Mouse (Mus musculus) liver (tissue): Measurements from ENCODE around the gene Cd37.
"Not testable (repeated sequence)": the region's sequence is repeated elsewhere in the genome, so short reads cannot be mapped to it uniquely, and the experiment has no call there.

Source experiments
- DNase-seq: peaks from one replicate; pipeline ENCODE4 v3.0.0-alpha.2; 2020; ENCODE audit warnings: mixed read lengths

Cd37 gene

DNA sequence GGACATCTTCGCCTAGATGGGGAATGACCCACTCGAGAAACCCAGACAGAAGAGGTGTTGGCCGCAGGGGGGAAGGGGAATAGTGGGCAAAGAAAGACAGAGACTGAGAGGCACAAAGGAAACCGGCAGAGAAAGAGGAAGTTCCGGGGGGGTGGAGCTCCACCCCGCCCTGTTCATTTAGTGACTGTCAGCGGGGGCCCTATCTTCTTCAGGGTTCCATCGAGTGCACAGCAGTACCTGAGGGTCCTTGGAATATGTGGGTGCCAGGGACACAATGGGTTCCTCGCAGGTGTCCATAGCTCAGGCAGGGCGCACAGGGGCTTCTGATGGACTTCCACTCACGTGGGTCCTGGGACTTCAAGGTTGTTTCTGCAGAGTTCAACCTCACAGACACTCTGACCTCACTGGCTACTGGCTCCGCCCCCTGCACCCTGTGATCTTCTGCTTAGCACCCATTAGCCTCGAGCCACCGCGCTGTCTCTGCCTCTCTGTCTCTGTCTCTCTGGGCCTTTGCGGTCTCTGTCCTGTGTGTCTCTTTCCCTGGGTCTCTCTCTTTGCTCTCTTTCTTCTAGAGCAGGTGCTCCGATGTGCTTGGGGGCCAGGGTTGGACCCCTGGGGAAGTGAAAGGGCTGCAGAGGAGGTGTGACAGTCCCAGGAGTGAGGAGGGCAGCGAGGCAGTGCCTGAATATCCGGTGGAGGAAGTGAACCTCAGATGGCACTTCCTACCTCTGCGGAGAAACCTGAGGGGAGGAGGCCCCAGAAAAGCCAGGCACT is at the start of gene Cd37:
TSS of gene Cd37 (minus strand) at position 393 of the 774 bp plus-strand sequence.
- DNase-seq: peak; percentile 68

DNA sequence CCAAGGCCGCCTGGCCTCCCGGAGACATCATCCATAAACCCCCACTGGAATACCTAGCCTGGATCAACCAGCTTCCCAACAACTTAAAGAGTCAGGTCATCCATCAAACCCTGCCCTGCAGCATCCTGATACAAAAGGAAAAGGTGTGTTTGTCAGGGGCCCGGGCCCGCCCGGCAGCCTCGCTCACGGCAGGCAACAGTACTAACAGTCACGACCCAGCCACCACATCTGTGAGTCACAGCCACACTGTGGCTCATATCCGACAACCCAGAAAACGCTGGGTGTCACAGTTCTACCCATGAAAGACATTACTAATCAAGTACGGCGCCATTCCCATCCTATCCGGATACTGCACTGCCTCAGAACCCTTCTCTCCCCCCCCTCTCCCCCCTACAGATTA is 47.6 kb upstream of the Cd37 start:
- no peak for DNase-seq

DNA sequence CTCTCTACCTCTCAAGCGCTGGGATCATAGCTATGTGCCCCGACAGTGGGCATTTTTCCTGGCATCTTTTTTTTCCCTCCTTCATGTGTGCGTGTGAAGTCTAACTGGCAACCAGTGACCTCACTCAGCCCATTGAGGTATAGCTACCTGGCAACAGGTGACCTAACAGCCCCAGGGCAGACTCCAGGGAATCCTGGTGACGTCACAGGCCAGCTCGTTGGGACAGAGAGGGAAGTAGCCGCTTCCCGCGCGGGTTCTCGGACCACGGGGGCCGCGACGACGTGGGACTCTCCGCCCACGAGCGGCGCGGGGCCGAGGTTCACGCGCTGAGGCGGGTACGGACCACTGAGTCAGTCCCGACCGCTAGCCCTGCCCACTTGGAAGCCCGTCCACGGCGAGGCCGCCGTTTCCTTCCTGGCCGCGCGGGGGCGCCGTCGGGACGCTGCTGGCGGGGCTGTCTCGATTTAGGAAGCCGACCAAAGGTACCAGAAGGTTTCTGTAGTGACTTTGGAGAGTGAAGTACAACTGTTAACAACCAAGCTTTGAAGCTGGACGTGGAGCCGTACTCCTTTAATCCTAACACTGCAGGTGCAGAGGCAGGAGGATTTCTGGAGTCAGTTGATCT is 38.3 kb upstream of the Cd37 start, which contains the start of gene Slc6a21:
TSS of gene Slc6a21 (plus strand) at position 378 of the 625 bp plus-strand sequence.
- peak; percentile 72 for DNase-seq

DNA sequence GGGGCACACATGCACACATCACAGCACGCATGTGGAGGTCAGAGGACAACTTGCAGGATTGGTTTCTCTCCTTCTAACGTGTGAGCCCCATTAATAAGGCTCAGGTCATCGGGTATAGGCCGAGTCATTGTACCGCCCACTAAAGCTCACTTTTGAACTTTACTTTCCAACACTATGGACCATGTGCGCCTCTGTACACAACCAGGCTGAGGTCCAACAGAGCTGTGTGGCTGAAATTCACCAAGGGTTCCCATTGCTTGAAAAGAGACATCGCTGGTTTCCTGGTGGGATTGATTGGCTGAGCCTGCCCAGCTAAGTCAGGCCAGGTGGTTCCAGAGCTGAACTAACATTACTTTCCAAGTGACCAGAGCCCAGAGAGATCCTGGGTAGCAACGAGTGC is 34.8 kb upstream of the Cd37 start:
- no peak for DNase-seq

DNA sequence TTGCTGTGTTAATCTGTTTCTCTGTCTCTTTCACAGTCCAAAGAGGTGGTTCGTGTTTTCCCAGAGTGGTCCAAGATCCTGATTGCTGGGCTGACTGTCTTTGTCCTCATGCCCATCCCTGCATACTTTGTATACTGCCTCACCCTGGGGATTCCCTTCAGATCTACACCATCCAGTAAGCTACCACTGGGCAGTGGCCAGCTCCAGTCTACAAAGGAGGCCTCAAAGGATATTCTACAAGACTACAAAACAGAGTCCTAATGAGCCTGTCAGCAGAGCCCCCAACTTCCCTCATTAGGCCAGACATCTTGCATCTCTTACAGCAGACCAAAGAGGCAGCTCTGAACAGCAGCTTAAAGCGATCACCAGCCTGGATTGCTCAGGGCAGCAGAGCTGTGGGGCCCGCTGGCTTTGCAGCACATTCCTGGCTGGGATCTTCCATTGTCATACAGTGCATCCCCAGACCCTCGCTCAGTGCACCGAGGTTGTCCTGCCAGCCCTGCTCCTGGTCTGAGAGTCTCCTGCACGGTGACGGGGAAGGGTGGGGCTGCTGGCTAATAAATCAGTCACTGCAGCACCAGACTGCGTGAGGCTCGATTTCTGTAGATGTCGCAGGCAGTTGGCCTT is 34.0 kb upstream of the Cd37 start:
- no peak for DNase-seq

DNA sequence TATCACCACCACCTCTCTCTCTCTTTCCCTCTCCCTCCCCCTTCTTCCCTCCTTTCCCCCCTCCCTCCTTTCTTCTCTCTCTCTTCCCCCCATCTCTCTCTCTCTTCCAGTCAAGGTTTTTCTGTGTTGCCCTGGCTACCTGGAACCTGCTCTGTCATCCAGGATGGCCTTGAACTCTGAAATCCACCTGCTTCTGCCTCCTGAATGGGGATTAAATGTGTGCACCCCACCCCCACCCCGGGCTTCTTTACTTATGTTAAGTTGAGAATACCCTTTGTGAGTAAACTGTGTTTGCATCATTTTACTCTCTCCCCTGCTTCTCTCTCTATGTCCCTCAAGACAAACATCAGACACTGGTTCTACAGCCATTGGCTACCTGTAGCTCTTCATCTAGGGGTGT is 26.6 kb upstream of the Cd37 start:
- DNase-seq: no peak

DNA sequence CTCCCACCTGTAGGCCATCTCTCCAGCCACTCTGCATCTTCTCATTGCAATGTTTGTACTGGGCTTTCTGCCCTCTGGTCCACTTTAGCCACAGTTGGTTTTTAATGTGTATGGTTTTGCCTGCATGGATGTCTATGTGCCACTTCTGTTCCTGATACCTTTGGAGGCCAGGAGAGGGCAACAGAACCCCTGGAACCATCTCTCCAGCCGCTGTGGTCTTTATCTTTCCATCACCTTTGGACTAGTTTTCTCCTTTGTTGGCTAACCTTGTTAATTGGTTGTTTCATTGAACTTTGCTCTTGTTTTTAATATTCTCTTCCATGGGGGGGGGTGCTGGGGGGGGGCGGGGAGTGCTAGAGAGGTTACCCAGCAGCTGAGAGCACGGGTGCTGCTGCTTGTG is 25.4 kb upstream of the Cd37 start:
- no peak for DNase-seq

DNA sequence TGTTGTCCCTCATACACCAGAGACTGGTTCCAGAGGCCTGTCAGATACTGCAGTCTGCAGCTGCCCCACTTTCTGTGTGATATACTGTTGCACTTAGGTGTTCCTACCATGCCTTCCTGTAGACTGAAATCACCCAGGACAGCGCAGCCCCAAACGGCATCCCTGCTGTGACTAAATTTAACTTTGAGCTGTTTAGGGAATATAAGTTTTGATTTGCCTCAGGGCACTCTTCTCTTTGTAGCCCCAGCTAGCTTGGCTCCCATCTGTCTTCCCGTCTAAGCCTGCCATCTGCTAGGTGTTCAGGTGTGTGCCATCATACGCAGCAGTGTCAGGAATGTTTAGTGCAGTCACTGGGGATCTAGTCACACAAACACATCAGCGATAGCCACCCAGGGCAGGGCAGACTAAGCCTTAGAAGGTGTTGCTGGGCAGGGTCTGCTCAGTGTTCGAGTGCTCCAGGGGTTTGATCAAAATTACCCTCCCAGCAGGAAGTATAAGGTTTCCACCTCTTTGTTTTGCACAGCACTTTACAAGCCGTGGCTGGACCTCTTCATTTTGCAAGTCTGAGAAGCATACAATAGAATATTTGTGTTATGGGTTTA is 24.2 kb upstream of the Cd37 start:
- DNase-seq: no peak

DNA sequence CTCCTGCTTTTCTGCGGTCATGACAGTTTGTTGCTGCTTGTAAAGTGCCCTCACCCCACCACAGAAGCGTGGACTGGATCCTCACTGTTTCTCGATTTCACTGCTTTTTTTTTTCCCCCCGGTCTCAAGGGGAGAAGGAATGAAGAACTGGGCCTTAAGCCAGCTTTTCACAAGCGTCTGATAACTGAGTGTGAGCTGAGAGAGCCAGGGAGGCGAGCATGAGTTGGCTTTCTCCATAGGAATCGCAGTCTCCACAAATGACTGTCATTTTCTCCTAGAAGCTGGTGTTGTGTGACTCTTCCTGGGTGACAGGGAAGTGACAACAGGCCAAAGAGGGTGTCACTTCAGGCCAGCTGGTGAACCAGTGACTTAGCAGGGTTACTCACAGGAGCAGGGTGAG is 23.4 kb upstream of the Cd37 start:
- DNase-seq: no peak

DNA sequence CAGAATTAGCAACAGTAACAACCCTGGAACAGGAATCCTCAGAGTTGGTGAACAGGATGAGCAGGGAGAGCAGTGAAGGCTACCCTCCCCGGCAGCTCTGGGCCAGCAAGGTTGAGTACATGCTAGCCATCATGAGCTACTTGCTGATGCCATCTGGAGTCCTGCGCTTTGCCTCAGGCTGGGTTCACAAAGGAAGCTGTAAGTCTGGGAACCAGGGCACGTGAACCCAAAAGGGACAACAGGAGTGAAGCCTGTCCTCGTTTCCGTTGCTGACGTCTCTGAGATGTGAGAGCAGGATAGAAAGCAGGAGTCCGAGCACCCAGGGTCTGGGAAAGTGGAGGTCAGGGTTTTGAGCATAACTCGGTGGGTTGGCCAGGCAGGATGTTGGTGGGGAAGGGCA is 20.4 kb upstream of the Cd37 start:
- no peak for DNase-seq

DNA sequence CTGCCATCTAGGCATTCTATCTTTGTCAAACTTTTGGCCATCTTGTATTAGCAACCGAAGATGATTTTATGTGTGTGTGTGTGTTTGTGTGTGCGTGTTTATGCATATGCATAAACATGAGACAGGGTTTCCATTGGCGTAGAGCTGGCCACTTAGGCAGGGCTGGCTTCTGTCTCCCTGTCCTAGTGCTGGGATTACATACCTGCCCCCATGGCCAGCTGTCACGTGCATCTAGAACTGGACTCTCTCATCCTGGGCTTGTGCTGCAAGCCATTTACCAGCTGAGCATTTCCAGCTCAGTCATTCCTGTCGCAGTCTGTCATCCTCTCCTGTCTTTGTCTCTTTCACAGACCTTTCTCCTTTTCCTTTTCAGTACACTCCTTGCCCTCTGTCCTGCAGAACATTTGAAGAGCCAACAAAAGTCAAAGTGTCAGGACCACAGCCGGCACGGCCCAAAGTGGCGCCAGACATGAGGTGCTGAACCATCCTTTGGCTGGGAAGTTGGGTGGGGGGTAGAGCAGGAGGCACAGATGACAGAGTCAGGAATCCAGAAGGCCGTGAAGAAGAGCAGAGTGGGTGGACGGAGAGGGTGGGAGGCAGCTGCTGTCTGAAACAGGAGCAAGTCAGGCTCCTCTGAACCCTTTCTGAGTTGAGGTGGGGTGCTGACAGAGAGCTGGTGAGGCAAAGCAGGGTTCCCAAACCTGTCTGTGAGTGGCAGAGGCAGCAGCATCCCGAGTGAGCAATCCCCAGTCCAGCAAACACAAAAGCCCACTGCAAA is 18.3 kb upstream of the Cd37 start:
- DNase-seq: no peak

DNA sequence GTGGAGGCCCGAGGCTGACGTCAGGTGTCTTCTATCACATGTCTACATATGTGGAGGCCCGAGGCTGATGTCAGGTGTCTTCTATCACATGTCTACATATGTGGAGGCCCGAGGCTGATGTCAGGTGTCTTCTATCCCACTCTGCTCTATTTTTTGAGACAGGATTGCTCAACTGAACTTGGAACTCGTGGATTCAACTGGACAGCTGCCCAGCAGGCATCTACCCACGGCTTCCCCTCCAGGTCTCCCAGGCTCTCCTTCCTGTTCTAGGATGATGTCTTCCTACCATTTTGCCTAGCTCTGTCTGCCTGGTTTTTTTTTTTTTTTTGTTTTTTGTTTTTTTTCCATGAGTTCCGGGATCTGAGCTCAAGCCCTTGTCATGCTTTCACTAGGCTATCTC is 16.9 kb upstream of the Cd37 start:
- not testable (repeated sequence) for DNase-seq

DNA sequence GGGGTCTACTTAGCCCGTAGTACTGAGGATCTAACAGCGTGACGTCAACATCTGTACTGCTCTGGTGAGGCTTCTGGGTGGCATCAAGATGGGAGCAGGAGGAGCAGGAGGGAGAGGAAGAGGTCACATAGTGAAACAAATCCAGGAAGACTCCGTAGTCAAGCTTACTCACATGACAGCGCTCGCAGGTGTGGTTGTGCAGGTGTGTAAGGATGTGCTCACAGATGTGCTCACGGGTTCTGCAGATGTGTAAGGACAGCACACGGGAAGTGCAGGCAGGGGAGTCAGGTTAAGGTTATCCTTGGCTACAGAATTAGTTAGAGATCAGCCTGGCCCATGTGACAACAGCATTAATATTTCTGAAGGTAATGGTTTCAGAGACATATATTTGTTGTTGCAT is 14.9 kb upstream of the Cd37 start:
- no peak for DNase-seq

DNA sequence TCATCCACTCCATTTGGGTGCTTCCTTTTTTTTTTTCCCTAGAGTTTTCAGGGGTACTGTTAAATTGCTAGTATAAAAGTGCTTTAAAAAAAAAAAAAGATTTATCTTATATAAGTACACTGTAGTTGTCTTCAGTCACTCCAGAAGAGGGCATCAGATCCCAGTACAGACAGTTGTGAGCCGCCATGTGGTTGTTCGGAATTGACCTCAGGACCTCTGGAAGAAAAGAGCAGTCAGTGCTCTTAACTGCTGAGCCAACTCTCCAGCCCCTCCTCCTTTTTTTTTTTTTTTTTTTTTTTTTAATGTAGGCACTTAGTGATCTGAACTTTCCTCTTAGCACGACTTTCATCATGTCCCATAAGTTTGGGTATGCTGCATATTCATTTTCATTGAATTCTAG is 8.8 kb upstream of the Cd37 start:
- DNase-seq: no peak

DNA sequence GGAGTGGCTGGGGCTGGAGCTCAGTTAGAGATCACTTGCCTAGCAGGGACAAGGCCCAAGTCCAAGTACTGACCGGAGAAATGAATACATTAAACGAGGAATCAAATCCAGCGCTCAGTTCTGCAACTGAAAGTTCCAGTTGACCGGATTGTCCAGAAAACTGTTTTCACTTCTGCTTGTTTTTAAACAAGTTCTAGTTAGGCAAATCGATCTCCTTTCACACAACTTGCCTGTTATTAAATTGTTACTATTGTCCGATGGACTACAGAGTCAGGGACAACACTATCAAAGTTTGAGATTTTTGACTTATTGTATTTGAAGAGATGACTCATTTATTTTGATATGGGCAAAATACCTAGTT is 2.5 kb upstream of the Cd37 start:
- DNase-seq: no peak

DNA sequence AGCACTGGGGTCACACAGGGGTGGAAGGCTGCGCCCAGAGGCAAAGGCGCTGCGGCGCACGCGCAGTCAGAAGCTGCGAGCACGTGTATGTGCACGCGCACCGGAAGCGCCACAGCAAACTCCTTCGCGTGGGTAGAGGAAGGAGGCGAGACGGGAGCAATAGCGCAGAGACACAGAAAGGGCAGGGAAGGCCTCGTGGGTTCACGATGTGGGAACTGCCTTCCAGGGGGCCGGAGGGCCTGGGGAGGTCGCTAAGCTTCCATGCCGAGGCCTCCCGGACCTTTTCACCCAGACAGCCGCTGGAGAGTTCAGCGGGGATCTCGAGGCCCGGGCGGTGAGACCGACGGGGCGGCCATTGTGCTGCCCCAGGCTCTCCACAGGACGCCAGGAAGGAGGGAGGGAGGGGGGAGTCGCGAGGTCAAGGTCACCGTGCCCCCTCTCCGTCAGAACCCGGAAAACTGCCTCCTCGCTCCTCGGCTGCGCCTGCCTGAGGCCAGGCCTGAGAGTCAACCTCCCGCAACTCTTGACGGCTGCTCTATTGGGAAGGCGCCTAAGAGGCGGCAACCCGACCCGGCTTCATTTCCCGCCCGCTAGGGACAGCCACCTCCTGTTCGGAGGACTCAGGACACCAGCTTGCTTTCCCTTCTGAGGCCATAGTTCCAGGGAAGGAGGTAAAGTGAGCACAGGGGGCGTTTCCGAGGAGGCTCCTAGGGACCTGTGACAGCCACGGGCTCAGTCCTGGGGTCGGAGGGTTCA is 1.9 kb upstream of the Cd37 start, which contains the start of gene Slc6a16:
TSS of gene Slc6a16 (plus strand) at position 453 of the 756 bp plus-strand sequence.
- DNase-seq: no peak

DNA sequence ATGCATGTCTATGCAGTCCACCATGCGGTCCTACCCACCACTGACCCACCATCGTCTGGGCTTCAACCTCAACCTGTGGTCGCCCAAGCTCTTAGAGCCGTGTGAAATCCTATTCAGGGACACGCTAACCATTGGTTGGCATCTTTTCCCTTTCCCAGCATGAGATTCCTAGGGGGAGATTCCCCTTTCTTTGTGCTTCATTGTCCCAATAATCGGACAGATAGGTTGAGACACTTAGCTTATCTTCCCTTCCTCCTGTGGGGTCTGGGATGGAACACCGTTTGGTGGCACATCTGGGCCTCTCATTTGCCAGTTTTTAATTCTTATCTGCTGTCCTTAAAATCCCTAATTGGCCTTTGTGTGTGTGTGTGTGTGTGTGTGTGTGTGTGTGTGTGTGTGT is 1.2 kb upstream of the Cd37 start:
- no peak for DNase-seq

DNA sequence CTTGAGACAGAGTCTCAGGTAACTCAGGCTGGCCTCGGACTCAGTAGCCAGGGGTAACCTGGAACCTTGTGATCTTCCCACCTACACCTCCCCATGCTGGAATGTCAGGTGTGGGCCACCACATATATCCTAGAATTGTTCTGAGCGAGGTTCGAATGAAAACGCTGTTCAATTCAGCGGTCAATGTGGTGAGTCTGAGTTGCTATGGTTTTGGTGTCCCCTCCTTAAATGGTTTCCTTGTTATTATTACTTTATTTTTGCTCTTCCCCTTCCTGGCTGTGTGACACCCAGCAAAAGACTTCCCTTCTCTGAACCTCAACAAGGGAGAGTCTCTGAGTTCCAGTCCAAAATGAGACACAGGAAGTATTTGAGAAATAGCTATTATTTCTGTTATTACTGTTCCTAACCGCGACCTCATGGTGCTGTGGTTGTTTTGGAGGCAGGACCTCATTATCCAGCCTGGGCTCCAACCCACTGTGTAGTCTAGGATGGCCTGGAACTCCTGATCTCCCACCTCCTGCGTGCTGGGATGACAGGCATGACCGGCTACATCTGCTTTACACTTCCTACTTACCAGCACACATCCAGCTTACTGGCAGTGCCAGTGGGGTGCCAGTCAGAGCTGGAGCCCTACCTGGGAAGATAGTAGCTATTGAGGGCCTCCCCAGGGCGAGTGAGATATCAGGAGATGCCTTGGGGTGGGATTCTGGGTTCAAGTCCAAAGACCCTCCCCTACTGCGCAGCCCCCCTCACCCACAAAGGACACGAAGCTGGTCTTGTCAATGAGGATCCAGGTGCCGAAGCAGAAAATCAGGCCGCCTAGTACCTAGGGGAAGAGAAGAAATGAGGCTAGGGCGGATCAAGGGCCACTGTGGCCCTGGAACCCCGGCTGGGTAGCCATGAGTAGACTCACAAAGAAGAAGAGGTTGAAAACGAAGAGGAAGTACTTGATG is 892 bp downstream of the Cd37 start:
- no peak for DNase-seq

DNA sequence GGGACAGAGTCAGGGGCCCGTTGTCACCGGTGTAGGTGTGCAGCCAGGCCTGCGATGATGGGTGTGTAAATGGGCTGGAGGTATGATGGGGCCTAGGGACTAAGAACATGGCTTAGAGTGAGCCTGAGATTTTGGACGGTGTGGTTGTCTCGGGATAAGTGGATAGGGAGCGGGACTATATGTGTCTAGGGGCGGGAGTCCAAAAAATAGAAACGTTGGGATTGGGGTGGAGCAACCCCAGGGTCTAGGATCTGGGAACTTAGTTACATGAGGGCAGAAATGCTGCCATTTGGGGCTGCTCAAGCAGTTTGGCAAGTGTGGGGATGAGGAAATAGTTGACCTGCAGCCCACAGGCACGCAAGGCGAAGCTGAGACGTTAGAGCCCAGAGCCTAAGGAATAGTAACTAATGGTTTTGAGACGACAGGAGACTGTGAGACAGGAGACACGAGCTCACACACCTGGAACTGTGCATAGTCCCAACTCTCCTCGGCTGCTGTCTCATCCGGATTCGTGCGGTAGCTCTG is 3.2 kb downstream of the Cd37 start:
- DNase-seq: no peak

DNA sequence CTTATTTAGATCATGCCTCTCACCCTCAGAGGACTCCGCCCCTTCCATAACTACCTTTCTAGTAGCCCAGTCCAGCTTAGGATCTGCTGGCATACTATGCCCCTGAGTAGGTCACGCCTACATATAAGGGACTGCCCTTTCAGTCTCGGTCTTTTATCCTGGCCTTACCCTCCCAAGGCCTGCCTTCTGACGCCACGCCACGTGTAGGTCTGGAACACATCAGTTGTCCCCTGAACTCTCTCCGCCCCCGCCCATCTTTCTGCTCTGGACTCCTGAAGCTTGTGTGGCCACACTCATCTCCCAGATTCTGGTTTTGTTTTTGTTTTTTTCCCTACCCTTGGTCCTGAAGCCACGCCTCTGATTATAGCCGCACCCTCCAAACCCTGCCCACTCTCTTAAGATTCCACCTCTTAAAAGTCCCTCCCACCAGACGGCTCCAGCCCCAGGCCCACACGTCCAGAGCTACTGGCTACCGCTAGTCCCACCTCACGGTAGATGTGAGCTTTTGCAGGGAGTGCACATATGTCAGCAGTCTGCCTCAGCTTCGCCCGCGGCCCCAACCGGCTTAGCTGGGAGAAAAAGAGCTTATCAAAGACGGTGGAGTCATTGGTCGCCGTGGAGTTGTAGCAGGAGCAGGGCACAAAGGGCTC is 3.9 kb downstream of the Cd37 start:
- DNase-seq: peak; percentile 43
